Mouse (Mus musculus) CH12.LX (cell line): Measurements from ENCODE around the gene Plppr3. TPM values are rescaled to one million over a fixed set of nuclear protein-coding genes. Genes with fewer than 3 reads are reported as not detected.

Experiments
- DNase-seq: peaks from one replicate; pipeline ENCODE4 v3.0.0-alpha.2; 2013; ENCODE audit errors: extremely low read depth
- H3K27ac ChIP-seq: 2 replicates; pipeline ENCODE4 v1.5.1; 2012; ENCODE audit warnings: low read depth, mild to moderate bottlenecking, control low read depth, moderate library complexity; ENCODE audit not compliant: insufficient read depth
- H3K27me3 ChIP-seq: replicated peaks from 2 replicates; pipeline ENCODE3; 2012; ENCODE audit warnings: inconsistent platforms
- H3K36me3 ChIP-seq, 2 experiments: replicated peaks in 1 of 2; 2 replicates each; pipeline versions ENCODE3 to v1.6.1; 2012; ENCODE audit warnings: inconsistent platforms in 1 of 2, low read length in 1 of 2, mild to moderate bottlenecking in 1 of 2, mixed read lengths in 1 of 2, moderate library complexity in 1 of 2; ENCODE audit not compliant: control insufficient read depth in 1 of 2, insufficient read depth in 1 of 2
- H3K4me1 ChIP-seq, 2 experiments: 2 replicates each; pipeline ENCODE4 v1.6.1; 2012; ENCODE audit warnings: inconsistent platforms in 1 of 2, moderate library complexity in 1 of 2; ENCODE audit not compliant: insufficient read depth in 2 of 2, control insufficient read depth in 1 of 2
- H3K4me2 ChIP-seq: 2 replicates; pipeline ENCODE4 v1.6.1; 2012; ENCODE audit warnings: low read depth, mild to moderate bottlenecking, control low read depth; ENCODE audit not compliant: poor library complexity, insufficient read depth, severe bottlenecking
- H3K4me3 ChIP-seq, 3 experiments: fragments of 150-350 bp in 1 of 3; sonication (generic) in 1 of 3; replicated peaks in 1 of 3; 2 replicates each; pipeline versions ENCODE3 to v1.5.1; 2011 to 2012; ENCODE audit warnings: low read depth in 2 of 3, low read length in 2 of 3, mild to moderate bottlenecking in 2 of 3, moderate library complexity in 2 of 3, control low read depth in 1 of 3, improper control_type of control experiment in 1 of 3, inconsistent platforms in 1 of 3, mixed read lengths in 1 of 3; ENCODE audit not compliant: poor library complexity in 1 of 3
- H3K79me2 ChIP-seq: replicated peaks from 2 replicates; pipeline ENCODE4 v1.6.1; 2012; ENCODE audit warnings: mild to moderate bottlenecking, moderate library complexity; ENCODE audit not compliant: control insufficient read depth, poor library complexity, insufficient read depth, severe bottlenecking; ENCODE audit errors: extremely low read depth
- H3K9ac ChIP-seq: 2 replicates; pipeline ENCODE4 v1.6.1; 2012; ENCODE audit warnings: low read depth, mild to moderate bottlenecking, control low read depth, moderate library complexity; ENCODE audit not compliant: insufficient read depth
- H3K9me3 ChIP-seq: replicated peaks from 2 replicates; pipeline ENCODE3; 2012; ENCODE audit warnings: low read length, inconsistent platforms, mixed read lengths
- BHLHE40 ChIP-seq: IDR thresholded peaks from 2 replicates; pipeline ENCODE4 v1.6.1; 2011; ENCODE audit warnings: mild to moderate bottlenecking, low read depth, low read length, improper control_type of control experiment
- CTCF ChIP-seq, 2 experiments: IDR thresholded peaks in 1 of 2; conservative IDR thresholded peaks in 1 of 2; 2 replicates each; pipeline ENCODE4 v1.5.1; 2011 to 2012; ENCODE audit warnings: low read depth in 2 of 2, low read length in 2 of 2, improper control_type of control experiment in 1 of 2, inconsistent platforms in 1 of 2, mild to moderate bottlenecking in 1 of 2, moderate library complexity in 1 of 2
- E2F4 ChIP-seq: IDR thresholded peaks from 2 replicates; pipeline ENCODE4 v1.6.1; 2011; ENCODE audit warnings: low read depth, low read length, improper control_type of control experiment; ENCODE audit not compliant: insufficient replicate concordance
- ELF1 ChIP-seq: IDR thresholded peaks from 2 replicates; pipeline ENCODE4 v1.6.1; 2014; ENCODE audit warnings: low read depth, mild to moderate bottlenecking, inconsistent platforms, low read length, improper control_type of control experiment
- EP300 ChIP-seq: IDR thresholded peaks from 2 replicates; pipeline ENCODE4 v1.6.1; 2011; ENCODE audit warnings: low read length, improper control_type of control experiment
- GABPA ChIP-seq: IDR thresholded peaks from 2 replicates; pipeline ENCODE4 v1.6.1; 2012; ENCODE audit warnings: low read depth, low read length, improper control_type of control experiment, inconsistent platforms; ENCODE audit not compliant: insufficient replicate concordance
- HCFC1 ChIP-seq: IDR thresholded peaks from 2 replicates; pipeline ENCODE4 v1.6.1; 2012; ENCODE audit warnings: low read depth, mild to moderate bottlenecking, inconsistent platforms, low read length, improper control_type of control experiment
- IRF4 ChIP-seq: IDR thresholded peaks from 2 replicates; pipeline ENCODE4 v1.6.1; 2014; ENCODE audit warnings: low read depth, mild to moderate bottlenecking, inconsistent platforms, low read length, improper control_type of control experiment
- JUN ChIP-seq: IDR thresholded peaks from 2 replicates; pipeline ENCODE4 v1.6.1; 2011; ENCODE audit warnings: low read depth, mild to moderate bottlenecking, low read length, improper control_type of control experiment, moderate library complexity; ENCODE audit not compliant: insufficient read depth
- MAFK ChIP-seq: IDR thresholded peaks from 2 replicates; pipeline ENCODE4 v1.6.1; 2011; ENCODE audit warnings: low read length, improper control_type of control experiment; ENCODE audit not compliant: insufficient replicate concordance
- MAX ChIP-seq: IDR thresholded peaks from 2 replicates; pipeline ENCODE4 v1.6.1; 2011; ENCODE audit warnings: low read length, improper control_type of control experiment
- MAZ ChIP-seq: IDR thresholded peaks from 2 replicates; pipeline ENCODE4 v1.6.1; 2012; ENCODE audit warnings: low read depth, mild to moderate bottlenecking, inconsistent platforms, low read length, improper control_type of control experiment, moderate library complexity
- NELFE ChIP-seq: IDR thresholded peaks from 2 replicates; pipeline ENCODE4 v1.6.1; 2011; ENCODE audit warnings: low read depth, low read length, improper control_type of control experiment
- POLR2A ChIP-seq: IDR thresholded peaks from 2 replicates; pipeline ENCODE4 v1.6.1; 2011; ENCODE audit warnings: low read depth, mild to moderate bottlenecking, improper control_type of control experiment, low read length
- POLR2AphosphoS2 ChIP-seq: IDR thresholded peaks from 2 replicates; pipeline ENCODE4 v1.6.1; 2011; ENCODE audit warnings: low read depth, low read length, improper control_type of control experiment
- RAD21 ChIP-seq: IDR thresholded peaks from 2 replicates; pipeline ENCODE4 v1.6.1; 2011; ENCODE audit warnings: low read depth, mild to moderate bottlenecking, low read length, improper control_type of control experiment, moderate library complexity
- TBP ChIP-seq: conservative IDR thresholded peaks from 2 replicates; pipeline ENCODE4 v1.6.1; 2011; ENCODE audit warnings: low read depth, low read length, improper control_type of control experiment
- TCF12 ChIP-seq: IDR thresholded peaks from 2 replicates; pipeline ENCODE4 v1.6.1; 2014; ENCODE audit warnings: low read depth, mild to moderate bottlenecking, inconsistent platforms, low read length, improper control_type of control experiment
- UBTF ChIP-seq: IDR thresholded peaks from 2 replicates; pipeline ENCODE4 v1.6.1; 2012; ENCODE audit warnings: low read depth, mild to moderate bottlenecking, inconsistent platforms, low read length, improper control_type of control experiment, moderate library complexity
- USF1 ChIP-seq: IDR thresholded peaks from 2 replicates; pipeline ENCODE4 v1.6.1; 2014; ENCODE audit warnings: low read depth, mild to moderate bottlenecking, inconsistent platforms, low read length, improper control_type of control experiment
- ZKSCAN1 ChIP-seq: IDR thresholded peaks from 2 replicates; pipeline ENCODE4 v1.6.1; 2012; ENCODE audit warnings: low read depth, inconsistent platforms, low read length, improper control_type of control experiment, borderline replicate concordance
- ZMIZ1 ChIP-seq: IDR thresholded peaks from 2 replicates; pipeline ENCODE4 v1.6.1; 2012; ENCODE audit warnings: low read depth, mild to moderate bottlenecking, inconsistent platforms, low read length, improper control_type of control experiment
- ZNF384 ChIP-seq: IDR thresholded peaks from 2 replicates; pipeline ENCODE4 v1.6.1; 2012; ENCODE audit warnings: low read depth, low read length, improper control_type of control experiment, inconsistent platforms
- dilution Hi-C: fragments of 300-500 bp; cut with MboI; formaldehyde crosslinking; loops from 2 replicates; pipeline ENCODE4 v1.14.3; 2020; ENCODE audit warnings: low sequenced_read_pairs; ENCODE audit not compliant: extremely low pct_unique_long_range_greater_than_20kb, extremely low pct_ligation_motif_present
- in situ Hi-C: fragments of 300-500 bp; cut with MboI; formaldehyde crosslinking; loops from 3 replicates; pipeline ENCODE4 v1.14.3; 2019; ENCODE audit warnings: low sequenced_read_pairs, low pct_ligation_motif_present, low pct_unique_long_range_greater_than_20kb, mixed read lengths
- polyA plus RNA-seq: library from polyadenylated mRNA; unstranded; fragments of >175 nt; gene quantifications from 2 replicates; pipeline ENCODE4 v1.2.1, GENCODE M21; 2012; ENCODE audit warnings: low read depth; ENCODE audit not compliant: insufficient read length
- total RNA-seq, 2 experiments: library from RNA; depleted of rRNA; stranded (reverse); fragments of 300-350 nt in 1 of 2; fragments of >200 nt in 1 of 2; gene quantifications; 2 replicates each; pipeline ENCODE4 v1.2.3; 2012 to 2014

Plppr3 gene
- total and polyA plus RNA-seq, 3 experiments = 0.47 to 3.4 TPM; not detected in 1

DNA sequence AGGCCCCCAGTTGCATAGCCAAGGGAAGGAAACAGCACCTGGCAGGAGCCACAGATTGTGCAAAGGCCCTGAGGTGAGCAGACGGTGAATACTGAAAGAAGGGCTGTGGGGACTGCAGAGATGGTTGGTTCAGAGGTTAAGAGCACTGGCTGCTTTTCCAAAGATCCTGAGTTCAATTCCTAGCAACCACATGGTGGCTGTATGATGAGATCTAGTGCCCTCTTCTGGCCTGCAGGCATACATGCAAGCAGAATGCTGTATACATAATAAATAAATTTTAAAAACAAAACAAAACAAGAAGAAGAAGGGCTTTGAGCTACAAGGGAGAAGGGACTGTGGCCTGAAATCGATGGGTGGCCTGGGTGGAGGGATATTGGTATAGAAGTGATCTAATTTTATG lies 57.3 kb downstream of the Plppr3 start:
- Histone ChIP-seq H3K27ac (no peak overlapping the region), H3K4me2 (no peak overlapping the region), H3K4me3 (no peak overlapping the region), H3K36me3 (no peaks in the 10 kb centered on the region), H3K9ac (no peak overlapping the region), H3K9me3 (no peaks in the 10 kb centered on the region), H3K27me3 (peaks cover 49% of the 10 kb centered on the region), H3K79me2 (no peaks in the 10 kb centered on the region), H3K4me1 (peaks cover under 1 to 3% of the 10 kb centered on the region in 2 experiments; a peak in 2 of 4 replicates)
- dilution Hi-C loops (no loop called here), in situ Hi-C loops (no loop called here)
- DNase-seq = no peak
- TF ChIP-seq IRF4 = no peak
- no peak for TF ChIP-seq MAFK
- TF ChIP-seq POLR2A = no peak
- TF ChIP-seq CTCF (conservative IDR thresholded peaks at IDR 0.05 in 1 of 2, IDR thresholded peaks at IDR 0.05 in 1 of 2; ENCODE audit: low read depth in 2 of 2, low read length in 2 of 2) = peak; percentile 19 to 55; a peak in 2 of 4 replicates
- no peak for TF ChIP-seq ZNF384
- TF ChIP-seq EP300 = no peak
- no peak for TF ChIP-seq USF1
- TF ChIP-seq GABPA = no peak

DNA sequence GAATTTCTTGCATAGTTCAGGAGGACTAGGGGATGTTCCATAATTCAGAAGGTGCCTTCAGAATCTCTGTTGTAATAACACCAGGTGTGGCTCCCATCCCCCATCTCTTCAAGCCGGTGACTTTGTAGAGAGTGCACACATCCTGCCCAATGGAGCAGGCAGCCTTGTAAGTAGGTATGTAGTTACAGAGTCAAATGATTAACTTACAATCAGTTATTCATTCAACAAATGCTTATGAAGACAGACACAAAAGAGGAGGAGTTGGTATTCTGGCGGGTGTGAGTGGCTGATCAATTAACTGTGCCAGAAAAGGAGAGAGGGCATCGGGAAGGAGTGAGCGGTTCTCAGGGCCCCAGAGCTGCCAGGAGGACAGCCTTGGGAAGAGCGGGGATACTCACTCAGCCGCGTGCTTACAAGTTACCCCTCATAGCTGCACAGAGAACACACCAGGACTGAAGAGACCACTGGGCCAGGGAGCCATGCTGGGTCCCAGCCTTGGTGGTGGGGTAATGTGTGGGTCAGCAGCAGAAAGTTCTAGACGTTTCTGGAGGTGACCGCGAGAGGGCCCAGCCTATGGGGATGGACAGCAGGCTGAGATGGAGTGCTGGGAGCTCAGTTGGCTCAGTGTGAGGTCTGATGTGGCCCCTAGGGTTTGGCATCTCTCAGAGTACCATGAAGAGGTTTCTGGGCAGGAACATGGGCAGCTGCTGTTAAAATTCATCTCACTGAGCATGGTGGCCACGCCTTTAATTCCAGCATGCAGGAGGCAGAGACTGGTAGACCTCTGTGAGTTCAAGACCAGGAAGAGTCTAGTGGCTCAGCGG lies 58.6 kb downstream of the Plppr3 start:
- in situ Hi-C loops = no loop called here
- peaks cover 42% of the 10 kb centered on the region for H3K27me3 ChIP-seq
- H3K4me3 ChIP-seq = no peak overlapping the region
- TF ChIP-seq BHLHE40 = no peak
- TF ChIP-seq JUN = no peak
- TF ChIP-seq E2F4 = no peak
- no peak for TF ChIP-seq ZKSCAN1
- TF ChIP-seq TCF12 = no peak
- no peak for TF ChIP-seq EP300
- TF ChIP-seq ELF1 = no peak
- no peak for TF ChIP-seq ZMIZ1
- no peak for TF ChIP-seq IRF4
- TF ChIP-seq TBP = no peak
- TF ChIP-seq POLR2AphosphoS2 = no peak
- TF ChIP-seq ZNF384 = no peak
- no peak for TF ChIP-seq NELFE
- no peak for TF ChIP-seq MAZ
- TF ChIP-seq MAFK = no peak
- no peak for TF ChIP-seq HCFC1
- TF ChIP-seq UBTF = no peak
- TF ChIP-seq MAX = no peak
- no peak for TF ChIP-seq RAD21
- peaks cover 3% of the 10 kb centered on the region in 2 experiments; a peak in 2 of 4 replicates for H3K4me1 ChIP-seq
- H3K36me3 ChIP-seq = no peaks in the 10 kb centered on the region
- no peak overlapping the region for H3K27ac ChIP-seq
- dilution Hi-C loops = no loop called here
- H3K79me2 ChIP-seq = no peaks in the 10 kb centered on the region
- H3K9me3 ChIP-seq = no peaks in the 10 kb centered on the region
- DNase-seq = no peak
- no peak overlapping the region for H3K4me2 ChIP-seq
- no peak overlapping the region for H3K9ac ChIP-seq
